Mouse (Mus musculus) liver, embryonic 14.5 days (tissue): ENCODE measurements around the gene Slc35f4. TPM values are rescaled to one million over a fixed set of nuclear protein-coding genes. Genes with fewer than 3 reads are reported as not detected.

Source experiments
- ATAC-seq: fragments of 200-750 bp; cut with Nextera tagmentation; 2 replicates; pipeline ENCODE4 v1.8.0; 2017; ENCODE audit warnings: moderate number of reproducible peaks, mild to moderate bottlenecking, moderate library complexity; ENCODE audit not compliant: insufficient read depth
- DNase-seq, 3 experiments: peaks; one replicate each; pipeline ENCODE4 v3.0.0-alpha.2; 2012 to 2013; ENCODE audit warnings: low read depth in 3 of 3, low spot score in 3 of 3
- H3K27ac ChIP-seq: fragments of 300-500 bp; sonication (generic); 2 replicates; pipeline ENCODE4 v1.5.1; 2014; ENCODE audit warnings: moderate library complexity, mild to moderate bottlenecking, control low read depth, inconsistent platforms
- H3K27me3 ChIP-seq: fragments of 300-500 bp; sonication (generic); 2 replicates; pipeline ENCODE4 v1.6.1; 2014; ENCODE audit warnings: mild to moderate bottlenecking, low read length, moderate library complexity; ENCODE audit not compliant: control insufficient read depth, insufficient read depth
- H3K36me3 ChIP-seq: fragments of 300-500 bp; sonication (generic); replicated peaks from 2 replicates; pipeline ENCODE4 v1.6.1; 2014; ENCODE audit warnings: low read depth; ENCODE audit not compliant: control insufficient read depth, insufficient read depth
- H3K4me1 ChIP-seq, 2 experiments: fragments of 200-500 bp in 1 of 2; fragments of 300-500 bp in 1 of 2; sonication (generic) in 1 of 2; replicated peaks; 2 replicates each; pipeline ENCODE4 v1.6.1; 2012 to 2014; ENCODE audit warnings: antibody characterized with exemption in 1 of 2, inconsistent platforms in 1 of 2, low read length in 1 of 2; ENCODE audit not compliant: control insufficient read depth in 2 of 2, insufficient read depth in 2 of 2
- H3K4me2 ChIP-seq: fragments of 300-500 bp; sonication (generic); 2 replicates; pipeline ENCODE4 v1.6.1; 2014; ENCODE audit warnings: low read depth, mild to moderate bottlenecking, control low read depth, moderate library complexity
- H3K4me3 ChIP-seq, 2 experiments: fragments of 200-500 bp in 1 of 2; fragments of 300-500 bp in 1 of 2; sonication (generic) in 1 of 2; 2 replicates each; pipeline ENCODE4 v1.5.1; 2012 to 2014; ENCODE audit warnings: low read depth in 2 of 2, low read length in 2 of 2, mild to moderate bottlenecking in 2 of 2, control low read depth in 1 of 2, inconsistent platforms in 1 of 2, moderate library complexity in 1 of 2; ENCODE audit not compliant: insufficient read depth in 1 of 2
- H3K9ac ChIP-seq: fragments of 300-500 bp; sonication (generic); replicated peaks from 2 replicates; pipeline ENCODE4 v1.6.1; 2014; ENCODE audit warnings: mild to moderate bottlenecking, control low read depth, moderate library complexity
- H3K9me3 ChIP-seq: fragments of 300-500 bp; sonication (generic); 2 replicates; pipeline ENCODE4 v1.6.1; 2016; ENCODE audit warnings: low read length, mixed read lengths; ENCODE audit not compliant: control insufficient read depth
- CTCF ChIP-seq: IDR thresholded peaks from 2 replicates; pipeline ENCODE4 v1.5.1; 2016; ENCODE audit warnings: antibody characterized with exemption, low read depth, control low read depth
- EP300 ChIP-seq: IDR thresholded peaks from 2 replicates; pipeline ENCODE4 v1.6.1; 2016; ENCODE audit warnings: antibody characterized with exemption, low read depth
- WGBS: fragments of 180-500 bp; shearing (Covaris S2); extraction: QIAGEN DNeasy Blood & Tissue Kit; methylation state at CpG from one replicate; pipeline ENCODE4 v1.1.7; 2014; ENCODE audit not compliant: insufficient replicate concordance; 5-methylcytosine and 5-hydroxymethylcytosine counted together
- polyA plus RNA-seq, 2 experiments: library from polyadenylated mRNA; depleted of rRNA in 1 of 2; stranded (reverse) in 1 of 2; unstranded in 1 of 2; fragments of >200 nt; fragmentation: Nextera tagmentation in 1 of 2; extraction: Ambion mirVana in 1 of 2; gene quantifications; 2 replicates each; pipeline versions ENCODE4 v1.2.1 to v1.2.3; 2012 to 2014

The Slc35f4 gene
- polyA plus RNA-seq, 2 experiments, result not detected

DNA sequence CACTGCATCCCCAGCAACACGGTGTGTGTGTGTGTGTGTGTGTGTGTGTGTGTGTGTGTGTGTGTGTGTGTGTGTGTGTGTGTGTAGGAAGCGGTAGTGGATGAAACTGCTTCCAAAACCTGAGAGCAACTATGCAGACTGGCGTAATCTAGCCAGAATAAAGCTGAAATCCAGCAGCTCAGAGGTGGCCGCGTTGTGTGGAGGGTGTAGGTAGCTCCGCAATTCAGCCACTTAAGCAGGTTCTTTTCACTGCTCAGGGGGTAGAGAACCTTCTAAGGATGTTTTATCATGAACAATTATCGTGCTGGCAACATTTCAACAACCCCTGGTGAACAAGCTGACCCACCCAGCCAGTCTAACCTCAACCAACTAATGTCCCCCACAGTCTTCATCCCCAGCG, 1.2 kb downstream of the Slc35f4 start:
- Histone ChIP-seq H3K27me3 (no peaks in the 10 kb centered on the region; the same call in 1 of the 2 replicates), H3K9me3 (no peaks in the 10 kb centered on the region), H3K4me3 (no peak overlapping the region), H3K27ac (no peak overlapping the region), H3K4me2 (no peak overlapping the region), H3K36me3 (no peaks in the 10 kb centered on the region), H3K4me1 (no peaks in the 10 kb centered on the region), H3K9ac (no peak overlapping the region)
- WGBS, result 49% methylated on average over 8 of the region's 8 CpGs
- DNase-seq (no peak), ATAC-seq (no peak)
- TF ChIP-seq EP300 (no peak), CTCF (no peak)

DNA sequence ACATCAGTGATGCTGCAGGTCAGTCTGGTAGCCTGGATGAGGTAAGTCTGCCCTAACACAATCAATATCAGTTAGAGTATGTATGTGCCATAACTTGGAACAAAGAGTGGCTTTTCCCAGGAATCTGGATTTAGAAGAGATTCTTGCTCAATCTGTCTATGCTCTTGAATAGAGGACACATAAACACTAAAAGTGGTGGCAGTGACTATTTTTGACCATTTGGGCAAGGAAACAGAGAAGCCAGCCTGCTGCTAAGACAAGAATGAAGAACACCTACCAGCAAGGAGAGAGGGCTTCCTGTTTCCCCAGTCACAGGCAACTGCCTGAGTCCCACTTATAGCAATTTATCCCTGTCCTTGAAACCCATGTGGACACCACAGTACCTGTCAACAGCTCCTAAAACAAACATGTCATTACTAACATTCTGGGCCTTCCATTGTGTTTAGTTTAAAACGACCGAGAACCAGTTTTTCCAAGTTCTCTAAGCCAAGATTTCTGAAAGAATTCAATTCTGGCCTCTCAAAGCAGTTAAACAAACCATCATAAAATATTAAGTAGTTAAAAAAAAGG, 10.7 kb downstream of the Slc35f4 start:
- Histone ChIP-seq H3K4me1 (no peaks in the 10 kb centered on the region), H3K36me3 (no peaks in the 10 kb centered on the region), H3K27me3 (no peaks in the 10 kb centered on the region), H3K27ac (no peak overlapping the region), H3K4me3 (no peak overlapping the region), H3K9ac (no peak overlapping the region), H3K4me2 (no peak overlapping the region), H3K9me3 (no peaks in the 10 kb centered on the region)
- TF ChIP-seq CTCF (no peak), EP300 (no peak)
- WGBS, result 71% methylated on average over 2 of the region's 2 CpGs
- DNase-seq (no peak), ATAC-seq (no peak)

DNA sequence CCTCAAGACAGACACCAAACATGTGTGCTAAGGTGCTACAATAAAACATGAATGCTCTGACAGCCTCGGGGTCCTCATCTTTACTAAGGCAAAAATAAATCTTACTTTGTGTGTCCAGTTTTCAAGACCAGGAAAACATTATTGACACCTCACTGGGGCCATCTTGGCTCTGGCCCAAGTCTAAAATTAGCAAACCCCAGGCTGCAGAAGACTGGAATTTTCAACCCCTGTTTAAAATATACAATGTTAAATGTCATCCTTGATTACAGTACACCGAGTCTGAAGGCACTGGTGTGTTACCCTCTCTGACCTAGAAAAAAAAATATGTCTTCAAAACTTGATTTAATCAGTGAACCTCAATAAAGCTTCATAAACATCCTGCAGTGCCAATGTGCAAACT, 11.7 kb downstream of the Slc35f4 start:
- ATAC-seq, result no peak
- 54% methylated on average over 2 of the region's 2 CpGs for WGBS
- Histone ChIP-seq H3K4me2 (no peak overlapping the region), H3K9me3 (no peaks in the 10 kb centered on the region), H3K27me3 (no peaks in the 10 kb centered on the region), H3K4me1 (no peaks in the 10 kb centered on the region), H3K4me3 (no peak overlapping the region), H3K27ac (no peak overlapping the region), H3K9ac (no peak overlapping the region), H3K36me3 (no peaks in the 10 kb centered on the region)
- DNase-seq, result no peak
- TF ChIP-seq EP300 (no peak), CTCF (no peak)

DNA sequence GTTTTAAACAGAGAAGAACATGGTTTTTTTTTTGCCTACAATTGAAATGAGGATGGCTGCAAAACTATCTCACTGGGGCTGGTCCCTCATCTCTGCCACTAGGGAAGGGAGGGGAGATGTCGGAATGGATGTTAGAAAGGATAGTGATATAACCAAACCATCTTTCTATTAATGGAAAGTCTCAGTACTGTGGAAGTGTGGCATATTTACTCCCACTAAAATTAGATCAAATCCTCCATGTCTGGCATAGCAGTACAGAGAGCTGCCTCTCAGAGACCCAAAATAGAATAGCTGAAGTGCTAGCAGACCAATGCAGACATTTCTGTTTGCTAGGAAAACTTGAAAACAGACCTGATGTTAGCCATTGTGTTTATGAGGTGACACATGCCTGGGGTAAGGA, 30.7 kb downstream of the Slc35f4 start:
- DNase-seq, result no peak
- H3K4me2 ChIP-seq, result no peak overlapping the region
- no peak for ATAC-seq
- H3K4me1 ChIP-seq, result no peaks in the 10 kb centered on the region
- H3K9me3 ChIP-seq, result no peaks in the 10 kb centered on the region
- H3K4me3 ChIP-seq, result no peak overlapping the region
- WGBS, result 46% methylated on average over 1 of the region's 1 CpGs
- no peak overlapping the region for H3K9ac ChIP-seq
- no peaks in the 10 kb centered on the region for H3K36me3 ChIP-seq
- no peaks in the 10 kb centered on the region for H3K27me3 ChIP-seq
- TF ChIP-seq CTCF, result no peak
- no peak overlapping the region for H3K27ac ChIP-seq

DNA sequence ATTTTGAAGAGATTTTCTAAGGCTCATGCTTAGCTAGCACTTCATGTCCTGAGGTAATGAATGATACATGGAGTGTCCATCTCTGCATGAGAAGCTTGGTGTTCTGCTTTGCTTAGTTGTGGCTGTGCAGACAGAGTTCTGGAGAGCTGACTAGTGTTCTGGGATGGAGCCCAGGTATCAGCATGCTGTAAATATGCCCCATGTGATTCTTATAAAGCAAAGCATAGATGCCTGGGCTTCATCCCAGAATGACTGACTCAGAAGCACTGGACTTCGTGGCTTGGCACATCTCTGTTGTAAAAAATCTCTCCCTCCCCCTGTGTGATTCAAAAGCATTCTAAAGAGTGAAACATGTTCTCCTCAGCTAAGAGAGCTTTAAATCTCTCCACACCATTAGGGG, 32.1 kb downstream of the Slc35f4 start:
- no peak overlapping the region for H3K9ac ChIP-seq
- TF ChIP-seq EP300 (no peak), CTCF (no peak)
- H3K36me3 ChIP-seq, result no peaks in the 10 kb centered on the region
- H3K9me3 ChIP-seq, result no peaks in the 10 kb centered on the region
- no peaks in the 10 kb centered on the region for H3K4me1 ChIP-seq
- H3K4me2 ChIP-seq, result no peak overlapping the region
- ATAC-seq (no peak), DNase-seq (no peak)
- H3K4me3 ChIP-seq, result no peak overlapping the region
- H3K27ac ChIP-seq, result no peak overlapping the region
- H3K27me3 ChIP-seq, result no peaks in the 10 kb centered on the region
- 29% methylated on average over 1 of the region's 1 CpGs for WGBS
